Mouse (Mus musculus): ENCODE measurements around the gene Csdc2.

DNA sequence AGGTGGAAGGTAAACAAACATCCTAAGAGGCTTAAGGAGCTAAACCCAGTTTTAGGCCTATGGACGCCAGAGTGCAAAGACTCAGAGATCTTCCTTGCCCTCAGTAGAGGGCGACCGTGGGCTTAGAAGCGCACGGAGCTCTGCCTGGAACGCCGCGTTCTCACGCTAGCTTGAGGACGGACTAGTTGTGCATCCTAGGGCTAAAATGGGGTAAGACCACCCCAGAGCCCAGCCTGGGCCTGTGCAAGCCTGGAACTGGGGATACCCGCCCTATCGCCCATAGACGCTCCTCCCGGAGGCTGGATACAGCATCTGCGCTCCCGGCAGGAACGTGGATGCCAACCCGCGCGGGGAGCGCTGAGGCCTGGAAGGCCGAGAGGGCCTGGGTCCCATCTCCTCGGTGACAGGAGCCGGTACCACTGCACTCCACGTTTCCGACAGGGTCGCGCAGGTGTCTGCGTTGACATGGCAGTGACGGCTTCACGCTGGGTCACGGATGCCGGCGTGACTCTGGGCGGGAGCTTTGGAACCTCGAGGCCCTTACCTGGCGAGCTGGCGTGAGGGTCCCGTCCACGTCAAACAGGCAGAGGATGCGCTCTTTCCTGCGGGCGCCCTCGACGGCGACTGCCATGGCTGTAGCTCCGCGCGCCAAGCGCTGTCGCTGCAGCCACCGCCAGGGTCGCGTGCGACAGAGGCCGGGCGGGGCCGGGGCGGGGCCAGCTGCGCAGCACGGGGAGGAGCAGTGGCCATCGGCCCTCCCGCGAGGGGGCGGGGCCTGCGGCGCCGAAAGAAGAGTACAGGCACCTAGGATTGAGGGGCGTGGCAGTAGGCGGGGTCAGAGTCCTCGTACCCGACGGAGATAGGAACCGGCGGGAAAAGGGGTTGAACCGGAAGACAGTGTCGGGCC lies 23.9 kb downstream of the Csdc2 start, which contains the start of gene Pmm1:
- TF ChIP-seq CTCF (IDR thresholded peaks at IDR 0.05; ENCODE audit: low read depth, low read length) (peak; percentile 70), POLR2A (IDR thresholded peaks at IDR 0.05; ENCODE audit: insufficient read depth, low read length) (no peak), EP300 (IDR thresholded peaks at IDR 0.05; ENCODE audit: insufficient read depth, low read depth, low read length) (0 out of 2 replicates have a peak, but pooled peaks have one; percentile 5)
